Mouse (Mus musculus) hindbrain, embryonic 13.5 days (tissue): Measurements from ENCODE around the gene Rasgrf1. TPM values are rescaled to one million over a fixed set of nuclear protein-coding genes. Genes with fewer than 3 reads are reported as not detected.
A peak's percentile ranks its signal among the peaks of the same experiment; 100 is the strongest.

ENCODE experiments used
- ATAC-seq: fragments of 200-750 bp; cut with Nextera tagmentation; 2 replicates; pipeline ENCODE4 v1.8.0; 2017; ENCODE audit warnings: moderate TSS enrichment; ENCODE audit not compliant: low FRiP score
- H3K27ac ChIP-seq: fragments of 300-500 bp; sonication (generic); 2 replicates; pipeline ENCODE4 v1.5.1; 2015; ENCODE audit warnings: inconsistent platforms, mild to moderate bottlenecking, moderate library complexity
- H3K27me3 ChIP-seq: fragments of 300-500 bp; sonication (generic); 2 replicates; pipeline ENCODE4 v1.6.1; 2015; ENCODE audit warnings: mild to moderate bottlenecking, inconsistent platforms
- H3K36me3 ChIP-seq: fragments of 300-500 bp; sonication (generic); 2 replicates; pipeline ENCODE4 v1.6.1; 2015; ENCODE audit warnings: mild to moderate bottlenecking, inconsistent platforms
- H3K4me1 ChIP-seq: fragments of 300-500 bp; sonication (generic); replicated peaks from 2 replicates; pipeline ENCODE4 v1.6.1; 2015; ENCODE audit warnings: inconsistent platforms
- H3K4me2 ChIP-seq: fragments of 300-500 bp; sonication (generic); 2 replicates; pipeline ENCODE4 v1.6.1; 2015; ENCODE audit warnings: inconsistent platforms, mild to moderate bottlenecking, moderate library complexity
- H3K4me3 ChIP-seq: fragments of 300-500 bp; sonication (generic); 2 replicates; pipeline ENCODE4 v1.5.1; 2015; ENCODE audit warnings: mild to moderate bottlenecking, inconsistent platforms
- H3K9ac ChIP-seq: fragments of 300-500 bp; sonication (generic); 2 replicates; pipeline ENCODE4 v1.6.1; 2015; ENCODE audit warnings: mild to moderate bottlenecking, inconsistent platforms
- H3K9me3 ChIP-seq: fragments of 300-500 bp; sonication (generic); 2 replicates; pipeline ENCODE4 v1.6.1; 2016; ENCODE audit warnings: inconsistent platforms
- WGBS: fragments of 180-500 bp; shearing (Covaris S2); methylation state at CpG from one replicate; pipeline ENCODE4 v1.1.7; 2015; 5-methylcytosine and 5-hydroxymethylcytosine counted together
- polyA plus RNA-seq: library from polyadenylated mRNA; unstranded; fragments of >200 nt; fragmentation: Nextera tagmentation; extraction: Ambion mirVana; gene quantifications from 2 replicates; pipeline ENCODE4 v1.2.1, GENCODE M21; 2015

The Rasgrf1 gene
- polyA plus RNA-seq = 1.8 and 2.1 TPM in 2 replicates

DNA sequence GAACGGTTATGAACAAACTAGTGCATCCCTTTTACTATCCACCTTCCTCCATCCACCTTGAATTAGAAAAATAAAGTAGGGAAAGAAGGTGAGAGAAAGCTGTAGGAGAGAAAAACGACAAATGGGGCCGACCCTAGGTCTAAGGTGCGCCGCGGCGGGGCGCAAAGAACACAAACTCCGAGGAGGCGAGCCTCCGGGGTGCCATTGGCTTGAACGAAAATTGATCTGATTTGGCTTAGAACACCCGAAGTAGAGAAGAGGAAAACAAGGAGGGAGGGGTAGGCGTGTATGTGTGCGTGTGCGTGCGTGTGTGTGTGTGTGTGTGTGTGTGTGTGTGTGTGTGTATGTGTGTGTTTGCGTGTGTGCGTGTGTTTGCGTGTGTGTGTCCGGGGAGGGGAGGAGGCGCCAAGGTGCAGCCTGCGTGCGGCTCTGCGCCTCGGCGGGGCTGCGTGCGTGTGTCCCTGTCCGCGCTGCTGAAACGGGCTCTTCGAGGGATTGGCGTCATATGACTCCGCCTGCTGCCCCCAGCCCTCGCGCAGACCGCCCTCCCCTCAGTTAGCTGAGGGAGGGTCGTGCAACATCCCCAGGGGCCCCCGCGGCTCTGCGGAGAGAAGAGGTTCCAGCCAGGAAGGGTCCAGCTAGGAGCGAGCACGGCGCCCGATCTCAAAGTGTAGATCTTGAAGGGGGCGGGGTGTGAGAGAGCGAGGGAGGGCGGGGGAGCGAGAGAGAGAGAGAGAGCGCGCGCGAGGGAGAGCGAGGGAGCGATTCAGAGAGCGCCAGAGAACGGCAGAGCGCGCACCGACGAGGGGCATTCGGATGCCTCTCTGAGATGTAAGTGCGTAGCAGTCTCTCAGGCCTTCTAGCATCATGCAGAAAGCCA is at the start of gene Rasgrf1:
Gene Rasgrf1 (plus strand): TSS at position 778 of the 880 bp plus-strand sequence.
- H3K27me3 ChIP-seq = peaks cover 92% of the 10 kb centered on the region
- H3K4me1 ChIP-seq = peaks cover 30% of the 10 kb centered on the region
- H3K4me3 ChIP-seq = peak within 1 kb of the TSS; percentile 54
- peak within 1 kb of the TSS; percentile 86 for H3K4me2 ChIP-seq
- under 1% methylated on average over 57 of the region's 64 CpGs for WGBS
- no peaks in the 10 kb centered on the region for H3K9me3 ChIP-seq
- no peak within 1 kb of the TSS for H3K27ac ChIP-seq
- H3K36me3 ChIP-seq = no peaks in the 10 kb centered on the region
- peak within 1 kb of the TSS; percentile 68 for H3K9ac ChIP-seq
- ATAC-seq = peak; percentile 84

DNA sequence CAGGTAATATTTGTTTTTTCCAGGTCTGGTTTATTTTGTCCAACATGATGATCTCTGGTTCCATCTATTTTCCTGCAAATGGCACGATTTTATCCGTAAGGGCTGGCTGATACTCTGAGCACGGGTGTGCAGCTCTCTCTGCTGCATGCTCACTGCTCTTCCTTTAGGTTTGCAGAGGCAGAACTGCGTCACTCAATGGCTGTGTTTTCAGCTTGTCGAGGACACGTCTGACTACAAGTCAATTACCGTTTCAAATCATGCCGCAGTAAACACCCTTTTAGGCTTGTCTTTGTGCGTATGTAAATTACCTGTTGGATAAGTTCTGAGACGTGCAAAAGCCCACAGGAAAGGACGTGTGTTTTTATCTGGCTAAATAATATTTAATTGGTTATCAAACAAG is 49.6 kb upstream of the Rasgrf1 start:
- no peak overlapping the region for H3K9ac ChIP-seq
- H3K36me3 ChIP-seq = no peaks in the 10 kb centered on the region
- 0 out of 2 replicates have a peak, but pooled peaks have one; percentile 43 for ATAC-seq
- 51% methylated on average over 11 of the region's 11 CpGs for WGBS
- no peaks in the 10 kb centered on the region for H3K9me3 ChIP-seq
- H3K27ac ChIP-seq = no peak overlapping the region
- H3K4me3 ChIP-seq = no peak overlapping the region
- peaks cover 4% of the 10 kb centered on the region; the same call in 1 of the 2 replicates for H3K4me1 ChIP-seq
- H3K4me2 ChIP-seq = no peak overlapping the region; the same call in 1 of the 2 replicates
- H3K27me3 ChIP-seq = 0 out of 2 replicates have a peak, but pooled peaks cover 2% of the 10 kb centered on the region

DNA sequence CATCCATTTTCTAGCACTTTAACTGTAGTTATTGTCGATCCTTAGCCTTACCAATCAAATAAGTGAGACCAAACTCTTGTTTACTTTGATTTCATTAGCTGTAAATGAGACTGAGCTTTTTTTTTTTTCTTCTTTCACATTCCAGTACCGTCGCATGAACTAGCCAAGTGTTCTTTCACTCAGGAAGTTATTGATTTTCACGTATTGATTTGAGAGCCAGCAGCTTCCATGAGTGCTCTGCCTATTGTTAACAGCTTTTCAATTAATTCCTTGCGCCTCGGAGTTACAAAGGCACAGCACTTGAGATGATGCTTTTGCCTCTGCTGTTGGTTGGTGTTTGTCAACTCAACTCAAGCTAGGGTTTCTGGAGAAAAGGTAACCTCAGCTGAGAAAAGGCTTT is 49.1 kb upstream of the Rasgrf1 start:
- 57% methylated on average over 6 of the region's 6 CpGs for WGBS

DNA sequence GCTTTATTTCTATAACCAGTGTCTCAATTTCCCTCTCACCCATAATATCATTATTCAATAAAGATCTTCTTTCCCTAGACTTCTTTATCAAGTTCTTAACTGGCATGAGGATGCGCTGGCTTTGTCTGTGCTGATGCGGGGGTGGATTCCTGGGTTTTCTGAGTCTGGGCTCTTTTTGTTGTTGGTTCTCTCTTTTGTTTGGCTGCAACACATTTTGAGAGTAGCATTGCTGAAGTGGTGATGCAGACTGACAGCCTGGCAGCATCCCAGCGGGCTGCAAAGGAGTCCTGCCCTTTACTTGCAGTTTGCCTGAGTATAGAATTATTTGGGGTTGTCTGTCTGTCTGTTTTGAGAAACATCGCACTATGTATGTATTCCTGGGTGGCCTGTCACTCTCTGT is 42.6 kb upstream of the Rasgrf1 start:
- Histone ChIP-seq H3K4me2 (no peak overlapping the region), H3K27me3 (peaks cover 55% of the 10 kb centered on the region), H3K4me3 (no peak overlapping the region), H3K27ac (no peak overlapping the region), H3K9ac (no peak overlapping the region), H3K9me3 (no peaks in the 10 kb centered on the region), H3K4me1 (0 out of 2 replicates have a peak, but pooled peaks cover 5% of the 10 kb centered on the region), H3K36me3 (no peaks in the 10 kb centered on the region)
- no peak for ATAC-seq
- 29% methylated on average over 4 of the region's 4 CpGs for WGBS

More for the DNA sequence above, 49.1 kb upstream of the Rasgrf1 start:
- 0 out of 2 replicates have a peak, but pooled peaks cover 3% of the 10 kb centered on the region for H3K27me3 ChIP-seq
- no peaks in the 10 kb centered on the region for H3K36me3 ChIP-seq
- H3K9ac ChIP-seq = no peak overlapping the region
- H3K4me1 ChIP-seq = peaks cover 4% of the 10 kb centered on the region; the same call in 1 of the 2 replicates
- no peak overlapping the region for H3K4me3 ChIP-seq
- no peaks in the 10 kb centered on the region for H3K9me3 ChIP-seq
- ATAC-seq = peak; percentile 59; the same call in 1 of the 2 replicates
- no peak overlapping the region for H3K27ac ChIP-seq
- no peak overlapping the region for H3K4me2 ChIP-seq

DNA sequence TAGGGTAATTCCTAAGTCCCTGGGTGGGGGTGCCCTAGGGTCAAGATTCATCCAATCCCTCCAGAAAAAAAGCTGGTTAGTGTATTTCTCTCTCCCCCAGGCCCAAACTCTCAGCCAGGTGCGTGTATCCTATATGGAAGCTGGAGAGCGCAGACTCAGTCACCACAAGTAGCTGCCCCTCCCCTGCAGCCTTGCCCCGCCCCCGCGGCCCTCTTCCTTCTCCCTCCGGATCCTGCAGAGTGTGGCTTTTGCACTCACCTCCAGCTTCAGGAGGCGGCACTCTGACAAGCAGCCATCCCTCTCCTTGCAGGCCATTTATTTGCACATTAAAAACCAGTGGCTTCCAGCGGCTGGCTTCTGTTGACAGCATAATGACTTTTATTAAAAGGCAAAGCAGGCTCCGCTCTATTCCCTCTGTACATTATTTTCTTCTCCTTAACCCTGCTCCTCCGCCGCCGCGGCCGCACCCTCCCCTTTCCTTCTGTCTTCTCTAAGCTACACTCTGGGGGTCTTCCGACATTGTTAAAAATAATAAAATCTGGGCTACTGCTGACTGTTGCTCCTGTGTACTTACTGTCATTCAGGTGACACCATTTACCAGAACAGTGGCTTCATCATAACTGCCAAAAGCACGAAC is 41.5 kb upstream of the Rasgrf1 start:
- H3K4me2 ChIP-seq = peak overlapping the region; percentile 45
- ATAC-seq = peak; percentile 72
- H3K4me3 ChIP-seq = peak overlapping the region; percentile 8; the same call in 1 of the 2 replicates
- H3K27ac ChIP-seq = no peak overlapping the region
- H3K9ac ChIP-seq = peak overlapping the region; percentile 19; the same call in 1 of the 2 replicates
- peaks cover 66% of the 10 kb centered on the region for H3K27me3 ChIP-seq
- 2% methylated on average over 16 of the region's 16 CpGs for WGBS
- H3K4me1 ChIP-seq = 0 out of 2 replicates have a peak, but pooled peaks cover 5% of the 10 kb centered on the region
- no peaks in the 10 kb centered on the region for H3K36me3 ChIP-seq
- no peaks in the 10 kb centered on the region for H3K9me3 ChIP-seq

DNA sequence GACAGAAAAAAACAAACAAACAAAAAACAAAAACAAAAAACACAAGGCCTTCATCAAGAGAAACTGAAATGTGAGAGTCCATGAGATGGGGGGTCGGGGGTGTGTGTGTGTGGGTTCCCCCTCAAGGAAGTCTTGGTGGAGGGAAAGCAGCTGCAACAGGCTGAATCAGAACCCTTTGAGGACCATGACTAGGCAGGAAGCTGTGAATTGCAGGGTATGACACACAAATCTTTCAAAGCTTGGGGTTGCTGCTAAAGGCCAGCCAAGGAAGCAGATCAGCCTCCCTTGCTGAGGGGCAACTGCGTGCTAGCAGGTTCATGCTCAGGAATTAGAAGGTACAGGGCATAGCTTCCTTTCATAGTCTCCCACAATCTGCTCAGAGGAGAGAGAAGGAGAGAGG is 40.1 kb upstream of the Rasgrf1 start:
- ATAC-seq = no peak
- H3K36me3 ChIP-seq = no peaks in the 10 kb centered on the region
- H3K27me3 ChIP-seq = peaks cover 79% of the 10 kb centered on the region
- H3K9ac ChIP-seq = no peak overlapping the region
- H3K9me3 ChIP-seq = no peaks in the 10 kb centered on the region
- 0 out of 2 replicates have a peak, but pooled peaks cover 5% of the 10 kb centered on the region for H3K4me1 ChIP-seq
- no peak overlapping the region for H3K27ac ChIP-seq
- H3K4me3 ChIP-seq = no peak overlapping the region
- WGBS = 8% methylated on average over 2 of the region's 2 CpGs
- no peak overlapping the region for H3K4me2 ChIP-seq

DNA sequence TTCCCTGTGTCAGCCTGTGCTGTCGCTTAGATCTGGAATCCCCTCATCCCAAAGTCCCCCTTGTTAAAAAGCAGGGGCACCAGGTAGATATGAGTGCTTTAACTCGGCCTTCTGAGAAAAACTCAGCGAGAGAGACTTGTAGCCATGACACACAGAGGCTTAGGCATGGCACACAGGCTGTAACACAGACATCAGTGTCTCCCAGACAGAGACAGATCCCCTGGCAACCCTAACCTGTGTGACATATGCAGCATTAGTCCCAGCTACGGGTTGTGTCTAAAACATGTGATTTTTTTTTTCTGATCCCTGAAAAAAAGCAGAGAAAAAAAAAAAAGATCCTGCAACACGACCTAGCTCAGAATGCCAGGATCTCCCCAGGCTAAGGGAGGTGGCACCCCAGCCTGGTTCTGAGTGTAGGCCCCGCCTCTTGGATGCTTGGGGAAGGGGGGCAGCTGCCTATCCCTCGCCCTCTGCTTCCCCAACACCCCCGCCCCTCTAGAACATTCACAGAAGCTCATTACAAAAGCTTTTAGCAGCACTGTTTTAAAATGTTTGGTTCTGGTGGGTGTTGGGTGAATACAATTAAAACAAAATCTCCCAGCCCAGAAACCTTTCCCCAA is 39.1 kb upstream of the Rasgrf1 start:
- H3K9me3 ChIP-seq = no peaks in the 10 kb centered on the region
- ATAC-seq = no peak
- H3K27ac ChIP-seq = no peak overlapping the region
- no peaks in the 10 kb centered on the region for H3K36me3 ChIP-seq
- H3K4me3 ChIP-seq = no peak overlapping the region
- WGBS = 5% methylated on average over 8 of the region's 8 CpGs
- no peak overlapping the region for H3K9ac ChIP-seq
- 0 out of 2 replicates have a peak, but pooled peaks cover 5% of the 10 kb centered on the region for H3K4me1 ChIP-seq
- no peak overlapping the region for H3K4me2 ChIP-seq
- H3K27me3 ChIP-seq = peaks cover 87% of the 10 kb centered on the region

DNA sequence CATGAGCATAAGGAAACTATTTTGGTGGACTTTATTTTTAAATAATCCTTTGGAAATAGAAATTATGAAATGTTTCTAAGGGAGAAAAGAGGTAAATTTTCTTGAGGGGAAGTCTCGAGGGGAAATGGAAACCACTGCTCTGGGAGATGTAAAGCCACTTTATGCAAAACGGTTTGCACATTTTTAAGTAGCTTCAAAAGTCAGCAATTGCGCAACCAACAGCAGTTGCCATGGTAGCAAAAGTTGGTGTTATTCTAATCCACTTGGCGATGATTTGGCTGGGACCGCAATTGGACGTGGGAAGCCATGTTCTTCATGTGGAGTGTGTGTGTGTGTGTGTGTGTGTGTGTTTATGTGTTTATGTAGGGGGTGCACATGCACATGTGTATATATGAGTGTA is 37.6 kb upstream of the Rasgrf1 start:
- Histone ChIP-seq H3K27ac (no peak overlapping the region), H3K4me2 (no peak overlapping the region), H3K4me3 (no peak overlapping the region), H3K27me3 (peaks cover 94% of the 10 kb centered on the region), H3K9me3 (no peaks in the 10 kb centered on the region), H3K36me3 (no peaks in the 10 kb centered on the region), H3K9ac (no peak overlapping the region), H3K4me1 (0 out of 2 replicates have a peak, but pooled peaks cover 5% of the 10 kb centered on the region)
- no peak for ATAC-seq
- WGBS = 75% methylated on average over 6 of the region's 6 CpGs

DNA sequence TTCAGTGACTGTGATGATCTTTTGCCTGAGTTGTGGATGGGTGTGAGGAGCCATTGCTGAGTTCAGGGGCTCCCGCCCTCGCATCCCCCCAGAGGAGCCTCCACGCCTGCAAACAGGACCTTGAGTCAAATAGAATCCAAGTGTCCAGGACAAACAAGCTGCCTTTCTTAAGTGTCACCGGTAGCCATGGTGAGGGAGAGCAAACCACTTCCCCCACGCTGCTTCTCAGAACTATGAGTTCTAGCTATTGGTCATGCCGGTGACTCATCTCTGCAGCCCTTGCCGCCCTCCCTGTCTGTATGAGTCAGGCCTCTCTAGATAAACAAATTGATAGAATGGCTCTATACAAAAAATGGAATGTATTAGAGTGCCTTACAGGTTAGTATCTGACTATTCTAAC is 35.3 kb upstream of the Rasgrf1 start:
- WGBS = 64% methylated on average over 7 of the region's 7 CpGs
- Histone ChIP-seq H3K9me3 (peaks cover 2% of the 10 kb centered on the region), H3K4me3 (no peak overlapping the region), H3K27ac (no peak overlapping the region), H3K27me3 (peaks cover 86% of the 10 kb centered on the region), H3K36me3 (no peaks in the 10 kb centered on the region), H3K4me1 (no peaks in the 10 kb centered on the region), H3K4me2 (no peak overlapping the region), H3K9ac (no peak overlapping the region)
- no peak for ATAC-seq

DNA sequence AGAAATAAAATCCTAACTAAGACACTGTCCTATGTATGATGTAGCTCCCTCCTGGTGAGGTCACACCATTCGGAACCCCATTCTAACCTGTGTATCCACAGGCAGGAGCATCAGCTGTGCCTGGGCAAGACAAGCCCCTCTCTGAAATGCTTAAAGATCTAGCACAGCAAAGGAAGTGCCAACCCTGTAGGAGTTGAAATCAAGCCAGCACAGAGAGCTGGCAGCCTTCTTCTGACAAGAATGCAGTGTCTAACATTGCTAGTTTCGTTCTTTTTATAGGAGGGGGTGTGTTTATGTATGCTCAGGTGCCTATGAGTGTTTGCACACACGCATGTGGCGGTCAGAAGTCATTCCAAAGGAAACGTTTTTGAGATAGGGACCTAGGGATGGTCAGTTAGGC is 34.2 kb upstream of the Rasgrf1 start:
- ATAC-seq = no peak
- WGBS = 65% methylated on average over 5 of the region's 5 CpGs
- Histone ChIP-seq H3K9ac (no peak overlapping the region), H3K27ac (no peak overlapping the region), H3K9me3 (peaks cover 6% of the 10 kb centered on the region), H3K4me2 (no peak overlapping the region), H3K27me3 (peaks cover 74% of the 10 kb centered on the region), H3K4me3 (no peak overlapping the region), H3K36me3 (no peaks in the 10 kb centered on the region), H3K4me1 (no peaks in the 10 kb centered on the region)

DNA sequence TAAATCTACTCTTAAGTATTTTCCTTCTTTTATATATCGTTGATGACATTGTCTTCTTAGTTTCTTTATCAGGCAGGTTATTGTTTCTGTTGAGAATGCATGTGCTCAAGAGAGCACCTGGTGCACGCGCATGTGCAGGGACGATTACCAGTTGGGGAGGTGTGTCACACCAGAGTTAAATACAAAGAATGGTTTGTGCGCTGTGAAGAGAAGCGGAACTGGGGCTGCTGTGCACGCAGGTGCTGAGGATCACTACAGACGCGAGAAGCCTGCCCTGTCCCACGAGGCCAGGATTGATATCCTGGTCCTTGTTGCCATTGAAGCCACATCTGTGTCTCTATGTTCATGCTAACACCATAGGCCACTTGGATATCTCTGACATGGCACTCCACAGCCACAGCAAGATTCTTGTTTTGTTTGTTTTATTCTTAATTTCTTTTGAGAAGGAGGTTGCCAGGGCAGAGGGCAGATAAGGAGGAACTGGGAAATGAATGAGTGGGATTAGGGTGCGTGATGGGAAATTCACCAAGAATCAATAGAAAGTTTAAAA is 31.2 kb upstream of the Rasgrf1 start:
- no peak overlapping the region for H3K4me3 ChIP-seq
- no peak overlapping the region for H3K4me2 ChIP-seq
- H3K27ac ChIP-seq = no peak overlapping the region
- H3K27me3 ChIP-seq = peaks cover 60% of the 10 kb centered on the region
- H3K9me3 ChIP-seq = peaks cover 6% of the 10 kb centered on the region
- H3K36me3 ChIP-seq = no peaks in the 10 kb centered on the region
- 40% methylated on average over 11 of the region's 11 CpGs for WGBS
- no peak overlapping the region for H3K9ac ChIP-seq
- no peak for ATAC-seq
- no peaks in the 10 kb centered on the region for H3K4me1 ChIP-seq

DNA sequence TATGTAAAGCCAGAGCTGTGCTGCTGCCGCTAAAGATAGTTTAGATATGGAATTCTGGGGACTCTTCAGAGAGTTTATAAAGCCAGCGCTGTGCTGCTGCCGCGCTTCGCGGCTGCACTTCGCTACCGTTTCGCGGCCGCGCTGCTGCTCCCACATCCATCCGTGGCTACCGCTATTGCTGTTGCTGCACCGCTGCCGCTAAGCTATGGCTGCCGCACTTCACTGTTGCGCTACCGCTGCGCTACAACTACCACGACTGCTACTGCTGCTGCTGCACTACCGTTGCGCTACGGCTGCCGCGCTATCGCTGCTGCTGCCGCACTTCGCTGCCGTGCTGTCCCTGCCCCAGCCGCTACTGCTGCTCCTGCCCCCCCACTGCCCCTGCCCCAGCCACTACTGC is 30.1 kb upstream of the Rasgrf1 start:
- no peaks in the 10 kb centered on the region for H3K36me3 ChIP-seq
- H3K9me3 ChIP-seq = peaks cover 6% of the 10 kb centered on the region
- H3K9ac ChIP-seq = no peak overlapping the region
- 0 out of 2 replicates have a peak overlapping the region, but pooled peaks have one; percentile 1 for H3K4me2 ChIP-seq
- ATAC-seq = peak; percentile 65
- peaks cover 56% of the 10 kb centered on the region for H3K27me3 ChIP-seq
- no peak overlapping the region for H3K27ac ChIP-seq
- no peak overlapping the region for H3K4me3 ChIP-seq
- H3K4me1 ChIP-seq = no peaks in the 10 kb centered on the region
- 54% methylated on average over 31 of the region's 31 CpGs for WGBS
